Comparison of ENCODE assay signal across 14 mouse cellular contexts in the genomic region with DNA sequence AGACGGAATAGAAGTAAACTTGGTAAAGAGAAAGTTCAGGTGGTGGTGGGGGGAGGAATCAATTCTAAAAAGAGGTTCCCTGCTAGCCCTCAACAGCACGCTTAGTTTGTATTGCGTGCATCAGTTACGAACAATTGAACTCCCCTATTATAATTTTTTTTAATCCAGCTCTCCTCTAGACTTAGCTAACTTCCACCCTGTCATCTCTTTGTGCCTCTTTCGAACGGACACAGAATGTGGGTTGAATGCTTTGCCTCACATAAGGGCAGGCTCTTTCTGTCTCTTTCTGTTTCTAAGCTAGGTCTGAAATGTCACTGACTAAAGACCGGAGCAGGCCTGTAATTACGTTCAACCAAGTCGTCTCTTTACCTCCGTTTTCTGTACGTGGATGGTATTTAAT. TPM values are rescaled to one million over a fixed set of nuclear protein-coding genes. Genes with fewer than 3 reads are reported as not detected.
DNase-seq lines count a peak whose midpoint lies in the region; ATAC-seq and TF ChIP-seq lines count a peak whose summit lies in the region.
"Had no signal": no experiment of that assay in that cellular context is flagged by ENCODE, and none has a peak within 500 bp of the region (broad histone marks: within the 10 kb centered on the region; RNA-seq: fewer than 3 reads in every experiment).

No protein-coding gene starts in this region.

- no peaks in the 10 kb centered on the region for H3K9me3 ChIP-seq in limb, embryonic 12.5 days
- no peaks in the 10 kb centered on the region for H3K9me3 ChIP-seq in limb, embryonic 10.5 days (replicated peaks)
- H3K9me3 ChIP-seq in embryonic facial prominence, embryonic 13.5 days: no peaks in the 10 kb centered on the region
- no peaks in the 10 kb centered on the region for H3K9me3 ChIP-seq in forebrain, embryonic 14.5 days (replicated peaks; ENCODE audit: control insufficient read depth, low read length)
- H3K9me3 ChIP-seq: liver, embryonic 13.5 days had no signal

- no peak for DNase-seq in limb, embryonic 10.5 days (ENCODE audit: low spot score)
- no peak for DNase-seq in forebrain, embryonic 14.5 days (ENCODE audit: low spot score)
- DNase-seq in cerebellum, adult 8-10 months: no peak
- DNase-seq in ovary, postnatal 14 days (ENCODE audit: low spot score): no peak
- DNase-seq: cerebellum, postnatal 25 days; kidney, adult 18-20 months; kidney, postnatal 14 days; liver, embryonic 13.5 days had no signal

- no peak for TF ChIP-seq CTCF in olfactory bulb, adult 2 months (IDR thresholded peaks at IDR 0.05; ENCODE audit: insufficient read depth, low read depth, low read length)

- WGBS in limb, embryonic 12.5 days: 68% methylated on average over 11 of the region's 11 CpGs
- 81% methylated on average over 11 of the region's 11 CpGs for WGBS in limb, embryonic 10.5 days
- WGBS in embryonic facial prominence, embryonic 13.5 days: 43% methylated on average over 11 of the region's 11 CpGs
- WGBS in forebrain, embryonic 14.5 days: 16% methylated on average over 11 of the region's 11 CpGs
- WGBS in olfactory bulb, adult 2 months: 42% methylated on average over 11 of the region's 11 CpGs

- peaks cover 93% of the 10 kb centered on the region for H3K4me1 ChIP-seq in limb, embryonic 12.5 days (replicated peaks)
- peaks cover 97% of the 10 kb centered on the region for H3K4me1 ChIP-seq in limb, embryonic 10.5 days
- peaks cover 95% of the 10 kb centered on the region for H3K4me1 ChIP-seq in embryonic facial prominence, embryonic 13.5 days
- H3K4me1 ChIP-seq in forebrain, embryonic 14.5 days (ENCODE audit: control insufficient read depth, insufficient read depth, low read length): peaks cover 93% of the 10 kb centered on the region
- H3K4me1 ChIP-seq in olfactory bulb, adult 2 months (ENCODE audit: control insufficient read depth, insufficient read depth, low read length): peaks cover 51% of the 10 kb centered on the region
- H3K4me1 ChIP-seq: liver, embryonic 13.5 days; megakaryocyte, embryonic 14.5 days had no signal

- H3K27me3 ChIP-seq in limb, embryonic 12.5 days: peaks cover 3% of the 10 kb centered on the region; the same call in 1 of the 2 replicates
- peaks cover 4% of the 10 kb centered on the region; the same call in 1 of the 2 replicates for H3K27me3 ChIP-seq in limb, embryonic 10.5 days (ENCODE audit: low read depth, poor library complexity, severe bottlenecking)
- no peaks in the 10 kb centered on the region for H3K27me3 ChIP-seq in embryonic facial prominence, embryonic 13.5 days
- H3K27me3 ChIP-seq in forebrain, embryonic 14.5 days (replicated peaks; ENCODE audit: control insufficient read depth, insufficient read depth, low read length): no peaks in the 10 kb centered on the region
- H3K27me3 ChIP-seq: CH12.LX had no signal

- TF ChIP-seq POLR2A in olfactory bulb, adult 2 months (IDR thresholded peaks at IDR 0.05; ENCODE audit: insufficient read depth, low read depth, low read length): no peak

- no peak overlapping the region for H3K4me3 ChIP-seq in limb, embryonic 12.5 days (replicated peaks)
- H3K4me3 ChIP-seq in limb, embryonic 10.5 days: no peak overlapping the region
- H3K4me3 ChIP-seq in embryonic facial prominence, embryonic 13.5 days: no peak overlapping the region
- no peak overlapping the region for H3K4me3 ChIP-seq in forebrain, embryonic 14.5 days (ENCODE audit: low read depth, low read length)
- H3K4me3 ChIP-seq in olfactory bulb, adult 2 months (ENCODE audit: insufficient read depth, low read depth, low read length): no peak overlapping the region
- H3K4me3 ChIP-seq: heart, embryonic 12.5 days; liver, embryonic 13.5 days; megakaryocyte, embryonic 14.5 days had no signal

- H3K36me3 ChIP-seq in limb, embryonic 12.5 days: no peaks in the 10 kb centered on the region
- H3K36me3 ChIP-seq in limb, embryonic 10.5 days: 0 out of 2 replicates have a peak, but pooled peaks cover 4% of the 10 kb centered on the region
- no peaks in the 10 kb centered on the region for H3K36me3 ChIP-seq in embryonic facial prominence, embryonic 13.5 days
- H3K36me3 ChIP-seq in forebrain, embryonic 14.5 days (ENCODE audit: control insufficient read depth, insufficient read depth, low read length): no peaks in the 10 kb centered on the region
- H3K36me3 ChIP-seq: heart, embryonic 12.5 days; liver, embryonic 13.5 days had no signal

- H3K9ac ChIP-seq in limb, embryonic 12.5 days (replicated peaks): no peak overlapping the region
- H3K9ac ChIP-seq in embryonic facial prominence, embryonic 13.5 days: no peak overlapping the region
- H3K9ac ChIP-seq in forebrain, embryonic 14.5 days (ENCODE audit: low read length): peak overlapping the region; percentile 51
- H3K9ac ChIP-seq: heart, embryonic 12.5 days; liver, embryonic 13.5 days had no signal

- 0 out of 2 replicates have a peak overlapping the region, but pooled peaks have one; percentile 45 for H3K27ac ChIP-seq in limb, embryonic 12.5 days
- no peak overlapping the region for H3K27ac ChIP-seq in limb, embryonic 10.5 days
- H3K27ac ChIP-seq in embryonic facial prominence, embryonic 13.5 days: 0 out of 2 replicates have a peak overlapping the region, but pooled peaks have one; percentile 62
- peak overlapping the region; percentile 29; the same call in 1 of the 2 replicates for H3K27ac ChIP-seq in forebrain, embryonic 14.5 days (ENCODE audit: low read depth, low read length)
- H3K27ac ChIP-seq in olfactory bulb, adult 2 months (ENCODE audit: insufficient read depth, low read depth, low read length): peak overlapping the region; percentile 50
- H3K27ac ChIP-seq: liver, embryonic 13.5 days had no signal

- no peak for ATAC-seq in limb, embryonic 12.5 days (ENCODE audit: insufficient number of reproducible peaks, insufficient read depth, low FRiP score, low TSS enrichment, low read depth)
- ATAC-seq in embryonic facial prominence, embryonic 13.5 days (ENCODE audit: insufficient number of reproducible peaks, insufficient read depth, low FRiP score, low TSS enrichment, low read depth): no peak
- ATAC-seq in forebrain, embryonic 14.5 days: no peak

- no peak overlapping the region for H3K4me2 ChIP-seq in limb, embryonic 12.5 days
- peak overlapping the region; percentile 19; the same call in 1 of the 2 replicates for H3K4me2 ChIP-seq in embryonic facial prominence, embryonic 13.5 days
- peak overlapping the region; percentile 31 for H3K4me2 ChIP-seq in forebrain, embryonic 14.5 days (ENCODE audit: low read length)
- H3K4me2 ChIP-seq: liver, embryonic 13.5 days had no signal

RNA-seq across cellular contexts. Expression of a gene that starts 28.9 kb away (rescaled TPM):
- 19.6 and 19.9 TPM in 2 replicates for polyA plus RNA-seq in limb, embryonic 12.5 days (2016; fragmentation: Nextera tagmentation; extraction: Ambion mirVana)
- polyA plus RNA-seq in limb, embryonic 10.5 days (2016; fragmentation: Nextera tagmentation; extraction: Ambion mirVana): 5.4 and 7.8 TPM in 2 replicates
- 35.7 and 40.6 TPM in 2 replicates for polyA plus RNA-seq in embryonic facial prominence, embryonic 13.5 days (2015; fragmentation: Nextera tagmentation; extraction: Ambion mirVana)
- polyA plus RNA-seq in forebrain, embryonic 14.5 days (2014; fragmentation: Nextera tagmentation; extraction: Ambion mirVana): 76.7 and 86.5 TPM in 2 replicates
- polyA plus RNA-seq in olfactory bulb, adult 2 months (2012; ENCODE audit: insufficient read depth, insufficient read length, low replicate concordance, missing spikeins): 49.8 and 56.3 TPM in 2 replicates
